Mouse (Mus musculus): ENCODE data around the gene Paqr8.

GRCm38 (mm10) chr1:20984582-20984981, 94.2 kb downstream of the Paqr8 start:
- no peak for TF ChIP-seq CTCF (IDR thresholded peaks at IDR 0.05; ENCODE audit: low read depth)
- TF ChIP-seq EP300 (IDR thresholded peaks at IDR 0.05; ENCODE audit: low read depth) = no peak

Data from heart, postnatal 0 days (tissue).